20 mouse cellular contexts compared by ENCODE assay signal in the genomic region with DNA sequence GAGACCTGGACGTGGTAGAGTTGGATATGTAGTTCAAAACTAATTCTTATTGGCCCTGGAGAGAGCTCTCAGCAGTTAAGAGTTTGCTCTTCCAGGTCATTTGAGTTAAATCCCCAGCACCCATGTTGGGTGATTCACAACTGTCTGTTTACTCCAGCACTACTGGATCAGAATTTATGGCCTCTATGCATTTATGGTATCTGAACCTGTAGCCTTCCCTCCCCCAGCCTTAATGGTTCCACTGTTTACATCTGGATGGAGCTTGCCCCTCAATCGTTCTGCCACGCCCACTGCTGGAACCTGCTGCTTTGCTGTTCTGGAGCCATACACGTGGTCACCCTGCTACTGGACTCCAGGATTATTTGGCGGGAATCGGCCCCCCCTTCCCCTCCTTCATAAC. TPM values are rescaled to one million over a fixed set of nuclear protein-coding genes. Genes with fewer than 3 reads are reported as not detected.
A peak's percentile ranks its signal among the peaks of the same experiment; 100 is the strongest.
DNase-seq lines count a peak whose midpoint lies in the region; ATAC-seq and TF ChIP-seq lines count a peak whose summit lies in the region.
"Had no signal": no experiment of that assay in that cellular context is flagged by ENCODE, and none has a peak within 500 bp of the region (broad histone marks: within the 10 kb centered on the region; RNA-seq: fewer than 3 reads in every experiment).

No protein-coding gene starts in this region.

- in situ Hi-C loops in ES-E14 (cut with MboI; ENCODE audit: low sequenced_read_pairs in 2 of 2, unreplicated experiment in 2 of 2): no loop called here

- H3K27ac ChIP-seq in kidney, embryonic 15.5 days: no peak overlapping the region
- peak overlapping the region; percentile 50; the same call in 1 of the 2 replicates for H3K27ac ChIP-seq in ES-E14 (ENCODE audit: insufficient read depth, low read depth, low read length, poor library complexity, severe bottlenecking)
- no peak overlapping the region for H3K27ac ChIP-seq in intestine, embryonic 16.5 days (ENCODE audit: low read length)
- H3K27ac ChIP-seq: embryonic facial prominence, embryonic 15.5 days; forebrain, embryonic 15.5 days; heart, embryonic 15.5 days; hindbrain, embryonic 10.5 days; hindbrain, embryonic 14.5 days had no signal

- no peaks in the 10 kb centered on the region for H3K9me3 ChIP-seq in kidney, embryonic 15.5 days (replicated peaks)
- no peaks in the 10 kb centered on the region for H3K9me3 ChIP-seq in ES-E14 (ENCODE audit: control insufficient read depth, insufficient read depth, low read depth, low read length)
- no peaks in the 10 kb centered on the region for H3K9me3 ChIP-seq in intestine, embryonic 16.5 days (ENCODE audit: control insufficient read depth, low read length)
- H3K9me3 ChIP-seq: embryonic facial prominence, embryonic 15.5 days; forebrain, embryonic 15.5 days; heart, embryonic 15.5 days; hindbrain, embryonic 10.5 days had no signal

- H3K36me3 ChIP-seq in kidney, embryonic 15.5 days: no peaks in the 10 kb centered on the region
- peaks cover 4% of the 10 kb centered on the region; the same call in 1 of the 2 replicates for H3K36me3 ChIP-seq in ES-E14 (ENCODE audit: control insufficient read depth, insufficient read depth, low read length, poor library complexity, severe bottlenecking)
- no peaks in the 10 kb centered on the region for H3K36me3 ChIP-seq in intestine, embryonic 16.5 days (ENCODE audit: control insufficient read depth, insufficient read depth, low read length)
- H3K36me3 ChIP-seq: embryonic facial prominence, embryonic 15.5 days; forebrain, embryonic 15.5 days; heart, embryonic 15.5 days; hindbrain, embryonic 10.5 days had no signal

- no peaks in the 10 kb centered on the region for H3K4me1 ChIP-seq in kidney, embryonic 15.5 days
- peaks cover 0 to 4% of the 10 kb centered on the region in 2 experiments; a peak in 2 of 4 replicates for H3K4me1 ChIP-seq in ES-E14 (ENCODE audit: control insufficient read depth in 2 of 2, insufficient read depth in 2 of 2, low read length in 2 of 2, poor library complexity in 1 of 2)
- no peaks in the 10 kb centered on the region for H3K4me1 ChIP-seq in intestine, embryonic 16.5 days (ENCODE audit: control insufficient read depth, insufficient read depth, low read length)
- H3K4me1 ChIP-seq: embryonic facial prominence, embryonic 15.5 days; forebrain, embryonic 15.5 days; heart, embryonic 15.5 days; hindbrain, embryonic 10.5 days had no signal

- no peak overlapping the region for H3K4me3 ChIP-seq in kidney, embryonic 15.5 days (replicated peaks)
- H3K4me3 ChIP-seq in ES-E14 (ENCODE audit: insufficient read depth in 1 of 2, low read depth in 1 of 2, low read length in 2 of 2, poor library complexity in 1 of 2, severe bottlenecking in 1 of 2): peak overlapping the region in 1 of 2 experiments; percentile 22; a peak in 1 of 4 replicates
- H3K4me3 ChIP-seq in intestine, embryonic 16.5 days (ENCODE audit: low read length): no peak overlapping the region
- H3K4me3 ChIP-seq: embryonic facial prominence, embryonic 15.5 days; erythroblast, embryonic 14.5 days; forebrain, embryonic 15.5 days; heart, embryonic 15.5 days; hindbrain, embryonic 10.5 days had no signal

- ATAC-seq in kidney, embryonic 15.5 days (replicated peaks; ENCODE audit: low FRiP score): no peak
- peak; percentile 48; the same call in 1 of the 2 replicates for ATAC-seq in intestine, embryonic 16.5 days
- ATAC-seq: forebrain, embryonic 15.5 days had no signal

- H3K4me2 ChIP-seq in kidney, embryonic 15.5 days: no peak overlapping the region
- no peak overlapping the region for H3K4me2 ChIP-seq in intestine, embryonic 16.5 days (ENCODE audit: low read depth, low read length)
- H3K4me2 ChIP-seq: embryonic facial prominence, embryonic 15.5 days; forebrain, embryonic 15.5 days; heart, embryonic 11.5 days; heart, embryonic 15.5 days; hindbrain, embryonic 14.5 days had no signal

- peak; percentile 39 for DNase-seq in kidney, adult 9 months
- no peak for DNase-seq in ES-E14 (ENCODE audit: low read depth, low spot score)
- DNase-seq in yolk sac, embryonic 10.5 days (ENCODE audit: low spot score): peak; percentile 6
- no peak for DNase-seq in cerebellum, adult 11-12 months
- no peak for DNase-seq in adrenal gland, postnatal 36 days
- no peak for DNase-seq in embryo, embryonic 9.5 days (ENCODE audit: extremely low spot score)
- DNase-seq: adrenal gland, postnatal 10 days; cerebellum, adult 18-20 months; cerebellum, postnatal 10 days; gastrocnemius, postnatal 36 days; heart, adult 18-20 months had no signal

- H3K9ac ChIP-seq in kidney, embryonic 15.5 days: no peak overlapping the region
- H3K9ac ChIP-seq in ES-E14 (ENCODE audit: insufficient read depth, low read depth, low read length, poor library complexity, severe bottlenecking): peak overlapping the region; percentile 66; the same call in 1 of the 2 replicates
- H3K9ac ChIP-seq in intestine, embryonic 16.5 days (ENCODE audit: low read depth, low read length): no peak overlapping the region
- H3K9ac ChIP-seq: embryonic facial prominence, embryonic 15.5 days; forebrain, embryonic 15.5 days; heart, embryonic 15.5 days; hindbrain, embryonic 14.5 days had no signal

- no peaks in the 10 kb centered on the region for H3K27me3 ChIP-seq in kidney, embryonic 15.5 days
- no peaks in the 10 kb centered on the region for H3K27me3 ChIP-seq in intestine, embryonic 16.5 days (replicated peaks; ENCODE audit: control insufficient read depth, insufficient read depth, low read length)
- H3K27me3 ChIP-seq: embryonic facial prominence, embryonic 15.5 days; forebrain, embryonic 15.5 days; heart, embryonic 15.5 days had no signal

- 64% methylated on average over 6 of the region's 6 CpGs for WGBS in kidney, embryonic 15.5 days
- WGBS in intestine, embryonic 16.5 days: 57% methylated on average over 6 of the region's 6 CpGs

TF ChIP-seq in ES-E14, 5 proteins besides CTCF, POLR2A, EP300 and RAD21:
- TF ChIP-seq CHD2 (IDR thresholded peaks at IDR 0.05; ENCODE audit: low read depth, low read length): no peak
- no peak for TF ChIP-seq HCFC1 (IDR thresholded peaks at IDR 0.05; ENCODE audit: borderline replicate concordance, insufficient read depth, low read length)
- TF ChIP-seq ZC3H11A (IDR thresholded peaks at IDR 0.05; ENCODE audit: borderline replicate concordance, low read depth, low read length): no peak
- no peak for TF ChIP-seq ZNF384 (IDR thresholded peaks at IDR 0.05; ENCODE audit: low read depth, low read length)
- TF ChIP-seq MAFK (IDR thresholded peaks at IDR 0.05; ENCODE audit: insufficient read depth, low read depth, low read length): no peak

RNA-seq across cellular contexts. Expression of a gene that starts 25.6 kb away (rescaled TPM):
- polyA plus RNA-seq in kidney, embryonic 15.5 days (2015; fragmentation: Nextera tagmentation; extraction: Ambion mirVana): 56.1 and 63.1 TPM in 2 replicates
- total RNA-seq in ES-E14 (2012; rRNA removed): 159 and 168 TPM in 2 replicates
- 28.0 and 31.0 TPM in 2 replicates for polyA plus RNA-seq in intestine, embryonic 16.5 days (2015; fragmentation: Nextera tagmentation; extraction: Ambion mirVana)
- 10 to 100 TPM; 59.4 to 78.0 TPM for total RNA-seq in adrenal gland, postnatal 36 days (2021)

RNA-seq across cellular contexts. Expression of a gene that starts 46.8 kb away (rescaled TPM):
- polyA plus RNA-seq in kidney, embryonic 15.5 days (2015; fragmentation: Nextera tagmentation; extraction: Ambion mirVana): 108 and 121 TPM in 2 replicates
- 159 and 173 TPM in 2 replicates for total RNA-seq in ES-E14 (2012; rRNA removed)
- polyA plus RNA-seq in intestine, embryonic 16.5 days (2015; fragmentation: Nextera tagmentation; extraction: Ambion mirVana): 90.0 and 93.7 TPM in 2 replicates
- total RNA-seq in adrenal gland, postnatal 36 days (2021): 10 to 100 TPM; 62.4 to 62.6 TPM

Comparison
In these comparisons a context has a peak if more than half of its experiments do, and no peak if none do; other contexts are left out.
1. DNase-seq: peak in kidney, adult 9 months (single experiment) and yolk sac, embryonic 10.5 days (single experiment); none in ES-E14 (single experiment), cerebellum, adult 11-12 months (single experiment), adrenal gland, postnatal 36 days (0 of 2) and embryo, embryonic 9.5 days (single experiment).